Mouse (Mus musculus) left cerebral cortex, postnatal 10 days (tissue): ENCODE measurements at regions not wholly inside any gene's neighbourhood (a gene's known extent, or its start where the extent isn't known, plus 50 kb on each side); places are given as distances from the start of the nearest gene placed in this dataset.

ENCODE experiments used
- DNase-seq, 2 experiments: peaks; one replicate each; pipeline ENCODE4 v3.0.0; 2021 to 2022; ENCODE audit warnings: low spot score in 2 of 2, mixed read lengths in 1 of 2; ENCODE audit errors: extremely low spot score in 1 of 2
- intact Hi-C: fragments of 180-260 bp; cut with DNase I; formaldehyde crosslinking; loops from one replicate; pipeline ENCODE4 v1.15.1; 2025

DNA sequence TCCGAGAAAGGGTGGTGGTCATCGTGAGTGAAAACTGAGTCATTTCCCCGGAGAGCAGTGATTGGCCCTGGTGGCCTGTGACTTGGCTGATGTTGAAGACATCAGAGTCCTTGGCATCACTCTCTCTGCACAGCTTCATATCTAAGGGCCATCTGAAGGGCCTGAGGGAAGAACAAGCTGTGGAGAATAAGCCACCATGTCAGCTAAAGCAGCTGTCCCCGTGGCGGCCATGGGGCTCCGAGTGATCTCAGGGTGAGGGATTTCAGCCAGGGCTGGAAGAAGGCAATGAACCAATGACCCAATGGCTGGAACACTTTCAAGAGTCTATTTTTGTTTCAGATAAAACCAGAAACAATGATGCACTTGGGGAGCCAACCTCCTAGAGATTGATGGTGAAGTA is 62.2 kb downstream of the Ttc32 start:
- intact Hi-C loops, result no loop called here
- DNase-seq, result no peak

- DNase-seq, result no peak
- intact Hi-C loops, result no loop called here
Measured at GRCm38 (mm10) chr12:9095061-9095460, 65.3 kb downstream of the Ttc32 start.

- no peak for DNase-seq
- intact Hi-C loops, result no loop called here
Measured at GRCm38 (mm10) chr12:9106416-9106815, 76.6 kb downstream of the Ttc32 start.

GRCm38 (mm10) chr12:9109806-9110205 is 80.0 kb downstream of the Ttc32 start:
- no peak for DNase-seq
- intact Hi-C loops, result no loop called here

DNA sequence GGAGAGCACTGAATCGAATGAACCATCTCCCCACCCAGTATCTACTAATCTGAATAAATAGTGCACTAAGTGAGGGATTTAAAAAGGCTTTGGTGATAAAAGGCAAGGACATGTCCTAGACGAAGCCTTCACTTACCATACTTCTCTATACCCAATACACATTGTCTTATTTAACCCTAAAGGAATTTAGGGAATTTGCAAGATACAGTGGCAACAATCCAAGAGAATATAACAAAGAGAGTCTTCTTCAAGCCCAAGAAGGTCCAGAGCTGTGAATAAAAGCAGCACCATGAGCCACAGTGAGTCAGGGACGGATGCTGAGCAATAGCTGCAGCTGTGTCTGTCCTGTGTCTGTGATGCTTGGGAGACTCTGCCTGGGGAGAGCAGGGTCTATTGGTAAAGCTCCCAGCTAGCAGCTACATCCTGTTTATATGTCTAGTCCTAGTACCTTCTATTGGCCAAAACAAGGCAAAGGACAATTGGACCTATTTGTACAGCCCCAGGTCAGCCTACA is 82.4 kb downstream of the Ttc32 start:
- intact Hi-C loops, result no loop called here
- DNase-seq, result no peak

DNA sequence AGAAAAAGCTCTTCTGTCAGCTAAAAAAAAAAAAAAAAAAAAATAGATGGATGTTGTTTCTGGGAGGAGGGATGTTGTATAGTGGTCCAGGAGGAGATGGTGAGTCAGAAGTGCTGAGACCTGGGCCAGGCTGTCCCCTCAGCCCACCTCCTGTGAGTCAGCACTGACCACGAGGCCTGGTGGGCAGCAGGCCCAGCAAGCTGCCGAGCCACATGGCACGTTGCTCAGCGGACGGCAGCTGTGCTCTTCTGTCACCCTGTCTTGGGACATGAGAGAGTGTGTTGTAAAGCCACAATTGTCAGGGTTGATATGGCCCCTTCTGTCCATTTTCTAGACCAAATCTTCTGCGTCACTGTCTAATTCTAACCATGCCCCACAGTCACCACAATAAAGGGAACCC is 83.9 kb downstream of the Ttc32 start:
- DNase-seq, result peak in 1 of 2 experiments; percentile 39
- intact Hi-C loops, result no loop called here

DNA sequence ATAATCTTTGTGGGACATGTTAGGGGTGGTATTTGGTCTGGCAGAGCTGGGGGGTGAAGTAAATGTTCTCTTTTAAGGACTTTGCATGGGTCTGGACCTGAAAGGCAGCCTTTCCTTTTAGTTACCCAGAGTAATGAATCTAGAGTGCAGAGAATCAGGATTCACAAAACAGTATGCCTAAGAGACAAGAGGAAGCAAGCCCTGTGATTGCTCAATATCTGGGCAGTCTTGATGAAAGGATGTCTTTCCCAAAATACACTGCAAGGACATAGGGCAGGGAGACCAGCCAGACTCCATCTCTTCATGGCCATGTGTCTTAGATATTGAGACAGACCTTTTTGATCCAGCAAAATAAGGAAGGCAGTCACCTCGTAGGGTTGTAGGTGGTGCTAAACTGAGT is 84.3 kb downstream of the Ttc32 start:
- DNase-seq, result no peak
- intact Hi-C loops, result no loop called here

DNA sequence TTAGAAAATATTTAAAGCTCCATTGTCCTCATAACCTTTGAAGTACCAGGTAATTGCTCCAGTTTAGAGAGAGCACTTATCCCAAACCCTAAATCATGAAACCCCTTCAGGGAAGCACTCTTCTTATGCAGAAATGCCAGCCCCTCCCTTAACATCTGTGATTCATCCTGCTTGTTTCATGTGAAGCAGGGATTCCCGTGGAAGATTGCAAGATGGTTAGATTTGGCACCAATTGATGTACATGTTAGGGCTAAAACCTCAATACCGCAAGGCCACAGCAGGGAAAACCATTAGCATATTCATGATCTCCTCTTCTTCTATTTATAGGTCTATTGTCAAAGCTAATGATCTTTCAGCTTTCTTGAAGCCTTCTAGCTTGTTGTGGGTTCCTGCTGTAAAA is 88.8 kb downstream of the Ttc32 start:
- intact Hi-C loops, result no loop called here

DNA sequence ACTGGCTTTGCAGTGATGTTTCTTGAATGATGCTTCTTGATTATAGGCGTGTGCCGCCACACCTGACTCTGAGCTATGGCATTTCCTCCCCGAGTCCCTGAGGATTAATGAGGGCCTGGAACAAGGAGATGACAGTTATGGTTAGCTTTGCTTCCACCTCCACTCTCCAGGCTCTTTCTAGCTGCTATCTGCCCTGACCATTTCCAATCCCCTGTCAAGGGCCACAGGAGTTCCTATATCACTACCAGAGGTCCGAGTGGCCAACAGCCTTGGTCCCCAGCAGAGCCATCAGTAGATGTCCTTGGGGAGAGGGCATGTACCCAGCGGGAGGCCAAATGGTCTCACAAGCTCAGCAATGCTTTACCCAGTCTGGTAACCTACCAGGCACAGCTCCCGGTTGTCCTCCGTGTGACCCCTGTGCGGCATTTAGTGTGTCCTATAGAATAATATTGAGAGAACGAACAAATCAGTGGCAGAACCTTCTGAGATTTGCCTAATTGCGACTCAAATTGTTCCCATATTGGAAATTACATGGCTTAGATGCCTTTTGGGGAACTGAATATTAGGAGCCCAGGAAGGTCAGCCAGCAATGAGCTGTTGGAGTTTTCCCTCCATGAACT is 98.2 kb downstream of the Ttc32 start:
- intact Hi-C loops, result no loop called here
- DNase-seq, result no peak

More for the DNA sequence above, 88.8 kb downstream of the Ttc32 start:
- DNase-seq, result no peak

DNA sequence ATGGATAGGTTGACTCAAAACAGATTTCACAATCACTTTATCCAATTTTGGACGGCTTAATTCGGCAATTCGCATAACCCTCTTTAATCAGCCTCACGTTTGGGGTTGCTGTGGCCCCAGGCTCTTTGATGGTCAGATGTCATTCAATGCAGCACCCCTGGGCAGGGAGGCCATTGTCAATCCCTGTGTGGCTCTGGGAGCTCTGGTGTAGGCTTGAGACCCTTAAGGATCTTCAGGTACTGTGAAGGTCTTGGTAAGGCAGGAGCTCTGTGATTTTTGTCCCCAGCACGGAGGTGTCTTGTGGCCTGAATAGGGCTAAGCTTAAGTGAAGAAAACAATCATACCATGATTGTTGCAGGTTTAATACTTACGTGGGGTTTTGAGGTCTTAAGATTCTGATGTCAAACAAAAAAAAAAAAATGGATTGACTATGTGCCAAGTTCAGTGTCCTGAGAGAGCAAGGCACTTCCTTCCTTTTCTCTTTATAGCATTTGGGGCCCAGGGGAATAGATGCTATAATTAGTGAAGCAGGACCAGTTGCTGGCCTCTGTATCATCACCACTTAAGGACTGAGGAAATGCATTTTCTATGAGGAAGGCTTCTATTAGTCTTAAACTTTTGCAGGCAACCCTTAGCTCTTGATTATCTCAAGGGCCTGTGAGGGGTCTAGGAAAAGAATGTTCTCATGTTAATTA is 98.9 kb downstream of the Ttc32 start:
- no peak for DNase-seq
- intact Hi-C loops, result no loop called here

GRCm38 (mm10) chr12:9132621-9133020 is 102.8 kb downstream of the Ttc32 start:
- DNase-seq, result no peak
- intact Hi-C loops, result no loop called here

GRCm38 (mm10) chr12:9133890-9134870 is 104.4 kb downstream of the Ttc32 start:
- intact Hi-C loops, result no loop called here
- DNase-seq, result no peak

GRCm38 (mm10) chr12:9151001-9151400 is 121.2 kb downstream of the Ttc32 start:
- DNase-seq, result no peak
- intact Hi-C loops, result no loop called here

GRCm38 (mm10) chr12:9151426-9151825 is 121.6 kb downstream of the Ttc32 start:
- intact Hi-C loops, result no loop called here

GRCm38 (mm10) chr12:9154491-9154890 is 124.7 kb downstream of the Ttc32 start:
- intact Hi-C loops, result no loop called here
- DNase-seq, result no peak

More at GRCm38 (mm10) chr12:9151426-9151825, 121.6 kb downstream of the Ttc32 start:
- no peak for DNase-seq

- DNase-seq, result no peak
Measured at GRCm38 (mm10) chr12:9156794-9157193, 127.0 kb downstream of the Ttc32 start.

DNA sequence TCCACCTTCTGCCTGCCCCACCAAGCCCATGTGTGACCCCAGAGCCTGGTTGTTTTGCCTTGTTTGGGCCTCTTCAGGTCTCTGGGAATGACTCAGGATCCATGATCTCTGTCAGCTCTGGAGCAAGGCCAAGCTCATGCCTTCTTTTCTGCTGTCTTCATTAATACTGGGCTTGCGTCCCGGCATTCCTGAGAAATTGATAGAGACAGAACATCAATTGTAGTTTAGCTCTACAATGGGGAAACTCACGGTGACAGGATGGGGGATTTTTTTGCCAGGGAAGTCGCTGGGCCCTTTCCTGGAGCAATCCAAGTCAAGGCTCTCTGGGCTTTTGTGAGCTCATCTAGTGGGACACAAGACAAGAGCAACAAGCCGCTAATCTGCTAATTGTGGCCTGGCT is 129.0 kb downstream of the Ttc32 start:
- intact Hi-C loops, result no loop called here
- DNase-seq, result no peak

More at GRCm38 (mm10) chr12:9156794-9157193, 127.0 kb downstream of the Ttc32 start:
- intact Hi-C loops, result no loop called here

DNA sequence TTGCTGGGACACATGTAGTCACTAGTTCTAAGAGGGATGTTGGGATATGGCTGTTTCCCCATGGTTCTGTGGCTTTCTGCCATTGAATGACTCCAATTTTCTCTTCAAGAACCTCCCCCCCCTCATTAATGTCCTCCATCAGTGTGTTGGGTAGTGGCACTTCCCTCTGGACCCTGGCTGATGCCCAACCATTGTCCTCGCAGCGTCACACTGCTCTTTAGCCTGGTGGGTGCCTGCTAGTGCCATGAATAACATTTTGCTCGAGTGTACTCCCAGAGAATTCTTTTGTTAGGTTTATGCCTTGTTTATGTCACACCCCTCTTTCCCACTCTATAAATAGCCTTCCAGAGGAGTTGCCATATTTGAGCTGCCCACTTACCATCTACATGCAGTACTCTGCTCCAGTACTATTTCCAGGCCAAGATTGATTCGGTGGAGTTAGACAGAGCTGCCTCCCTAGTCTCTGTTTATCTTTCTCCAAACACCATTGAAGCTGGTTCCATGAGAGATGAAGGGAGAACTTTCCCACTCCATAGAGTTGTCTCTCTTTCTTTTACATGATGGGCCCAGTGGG is 135.7 kb downstream of the Ttc32 start:
- no peak for DNase-seq
- intact Hi-C loops, result no loop called here
